Mouse (Mus musculus): ENCODE measurements around the gene Olfr557.

- TF ChIP-seq CTCF (IDR thresholded peaks at IDR 0.05; ENCODE audit: control insufficient read depth, insufficient read depth, insufficient replicate concordance, low read depth, low read length) (peak; percentile 40; the same call in 1 of the 2 replicates), POLR2A (IDR thresholded peaks at IDR 0.05; ENCODE audit: control insufficient read depth, low read depth, low read length) (no peak)
Measured at GRCm38 (mm10) chr7:102695358-102696125, at the start of gene Olfr557.
